Mouse (Mus musculus) ES-Bruce4 (cell line): ENCODE data around the gene Gm11549. TPM values are rescaled to one million over a fixed set of nuclear protein-coding genes. Genes with fewer than 3 reads are reported as not detected.

Experiments
- H3K27ac ChIP-seq: 2 replicates; pipeline ENCODE4 v1.5.1; 2012; ENCODE audit warnings: low read length, inconsistent platforms; ENCODE audit not compliant: insufficient read depth
- H3K27me3 ChIP-seq: 2 replicates; pipeline ENCODE4 v1.6.1; 2012; ENCODE audit warnings: mild to moderate bottlenecking, low read length, inconsistent platforms; ENCODE audit not compliant: control insufficient read depth, poor library complexity, insufficient read depth, severe bottlenecking
- H3K36me3 ChIP-seq: 2 replicates; pipeline ENCODE4 v1.6.1; 2012; ENCODE audit warnings: inconsistent platforms, mild to moderate bottlenecking, low read length, moderate library complexity; ENCODE audit not compliant: control insufficient read depth, poor library complexity, insufficient read depth, severe bottlenecking
- H3K4me1 ChIP-seq: one replicate; pipeline ENCODE4 v1.8.1; 2011; ENCODE audit warnings: low read length; ENCODE audit not compliant: control insufficient read depth, insufficient read depth
- H3K4me3 ChIP-seq: 2 replicates; pipeline ENCODE4 v1.5.1; 2011; ENCODE audit warnings: low read depth, mild to moderate bottlenecking, low read length
- H3K9ac ChIP-seq: 2 replicates; pipeline ENCODE4 v1.6.1; 2012; ENCODE audit warnings: low read depth, mild to moderate bottlenecking, inconsistent platforms; ENCODE audit not compliant: poor library complexity, severe bottlenecking
- H3K9me3 ChIP-seq: replicated peaks from 2 replicates; pipeline ENCODE4 v1.6.1; 2012; ENCODE audit warnings: mild to moderate bottlenecking, low read length, inconsistent platforms; ENCODE audit not compliant: control insufficient read depth, poor library complexity, insufficient read depth, severe bottlenecking
- CTCF ChIP-seq: IDR thresholded peaks from one replicate; pipeline ENCODE4 v1.8.1; 2011; ENCODE audit warnings: low read depth, low read length
- EP300 ChIP-seq: IDR thresholded peaks from 2 replicates; pipeline ENCODE4 v1.6.1; 2011; ENCODE audit warnings: low read depth, low read length; ENCODE audit not compliant: insufficient read depth
- POLR2A ChIP-seq: IDR thresholded peaks from one replicate; pipeline ENCODE4 v1.8.1; 2011; ENCODE audit warnings: low read length; ENCODE audit not compliant: insufficient read depth
- polyA plus RNA-seq: library from polyadenylated mRNA; stranded (reverse); fragments of >200 nt; gene quantifications from 2 replicates; pipeline ENCODE4 v1.2.4, GENCODE M21; 2011; ENCODE audit warnings: low read depth; ENCODE audit not compliant: missing spikeins, insufficient read depth, insufficient read length

Gm11549 gene
- polyA plus RNA-seq, 1 experiment: not detected

GRCm38 (mm10) chr3:36505809-36506735, 15.5 kb downstream of the Gm11549 start:
- H3K4me3 ChIP-seq: no peak overlapping the region
- no peak overlapping the region for H3K9ac ChIP-seq
- H3K27me3 ChIP-seq: no peaks in the 10 kb centered on the region
- TF ChIP-seq POLR2A (no peak), EP300 (peak; percentile 55; the same call in 1 of the 2 replicates), CTCF (no peak)
- no peaks in the 10 kb centered on the region for H3K36me3 ChIP-seq
- no peak overlapping the region for H3K27ac ChIP-seq
- H3K9me3 ChIP-seq: no peaks in the 10 kb centered on the region
- H3K4me1 ChIP-seq: peaks cover 2% of the 10 kb centered on the region

DNA sequence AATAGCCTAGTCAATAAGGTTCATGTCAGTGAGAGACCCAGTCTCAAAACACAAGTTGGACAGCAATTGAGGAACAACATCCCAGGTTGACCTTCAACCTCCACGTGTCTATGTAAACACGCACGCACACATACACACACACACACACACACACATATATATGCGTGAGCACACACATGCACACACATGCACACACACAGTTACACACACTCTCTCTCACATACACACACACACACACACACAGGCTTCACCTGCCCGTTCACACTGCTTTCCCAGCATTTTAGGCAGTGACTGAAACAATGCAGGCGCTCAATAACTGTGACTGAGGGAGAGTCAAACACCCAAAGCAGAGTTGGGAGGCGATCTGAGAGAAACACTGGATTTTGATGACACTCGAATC, 16.3 kb downstream of the Gm11549 start:
- H3K27me3 ChIP-seq: no peaks in the 10 kb centered on the region
- peaks cover 2% of the 10 kb centered on the region for H3K4me1 ChIP-seq
- no peaks in the 10 kb centered on the region for H3K9me3 ChIP-seq
- TF ChIP-seq POLR2A (no peak), EP300 (no peak), CTCF (no peak)
- H3K9ac ChIP-seq: no peak overlapping the region
- no peak overlapping the region for H3K4me3 ChIP-seq
- no peak overlapping the region for H3K27ac ChIP-seq
- H3K36me3 ChIP-seq: no peaks in the 10 kb centered on the region

- Histone ChIP-seq H3K9ac (no peak overlapping the region), H3K36me3 (no peaks in the 10 kb centered on the region), H3K4me1 (no peaks in the 10 kb centered on the region), H3K4me3 (no peak overlapping the region), H3K27ac (no peak overlapping the region), H3K9me3 (no peaks in the 10 kb centered on the region), H3K27me3 (no peaks in the 10 kb centered on the region)
- TF ChIP-seq CTCF (no peak), EP300 (no peak), POLR2A (no peak)
These were observed 20.1 kb downstream of the Gm11549 start for GRCm38 (mm10) chr3:36501546-36501945.

DNA sequence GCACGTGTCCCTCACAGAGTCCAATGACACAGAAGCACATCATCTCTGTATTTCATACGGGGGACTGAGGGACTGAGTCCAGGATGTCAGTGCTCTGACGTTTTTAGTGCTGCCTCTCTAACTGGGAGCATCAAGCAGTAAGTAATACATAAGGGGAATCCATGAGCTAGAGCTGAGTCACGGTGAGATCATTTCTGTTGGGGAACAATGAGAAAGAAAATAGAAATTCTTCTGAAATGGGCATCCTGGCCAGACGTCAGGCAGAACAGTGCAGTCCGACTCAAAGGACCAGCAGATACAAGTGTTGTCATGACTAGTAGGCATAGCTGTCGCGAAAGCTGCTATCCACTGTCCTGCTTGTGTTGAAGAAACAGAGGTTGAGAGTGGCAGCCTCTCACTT, 20.6 kb downstream of the Gm11549 start:
- Histone ChIP-seq H3K4me3 (no peak overlapping the region), H3K4me1 (no peaks in the 10 kb centered on the region), H3K9ac (no peak overlapping the region), H3K27ac (no peak overlapping the region), H3K27me3 (no peaks in the 10 kb centered on the region), H3K9me3 (no peaks in the 10 kb centered on the region), H3K36me3 (no peaks in the 10 kb centered on the region)
- TF ChIP-seq EP300: no peak
- no peak for TF ChIP-seq CTCF
- no peak for TF ChIP-seq POLR2A

GRCm38 (mm10) chr3:36499418-36499817, 22.2 kb downstream of the Gm11549 start:
- no peaks in the 10 kb centered on the region for H3K27me3 ChIP-seq
- H3K27ac ChIP-seq: no peak overlapping the region
- no peaks in the 10 kb centered on the region for H3K36me3 ChIP-seq
- no peaks in the 10 kb centered on the region for H3K9me3 ChIP-seq
- no peaks in the 10 kb centered on the region for H3K4me1 ChIP-seq
- no peak overlapping the region for H3K9ac ChIP-seq
- TF ChIP-seq EP300: no peak
- TF ChIP-seq POLR2A: no peak
- TF ChIP-seq CTCF: no peak
- H3K4me3 ChIP-seq: no peak overlapping the region

GRCm38 (mm10) chr3:36498224-36498623, 23.4 kb downstream of the Gm11549 start:
- Histone ChIP-seq H3K9me3 (no peaks in the 10 kb centered on the region), H3K27ac (no peak overlapping the region), H3K27me3 (no peaks in the 10 kb centered on the region), H3K36me3 (no peaks in the 10 kb centered on the region), H3K4me3 (no peak overlapping the region), H3K4me1 (no peaks in the 10 kb centered on the region), H3K9ac (no peak overlapping the region)
- no peak for TF ChIP-seq EP300
- TF ChIP-seq POLR2A: no peak
- TF ChIP-seq CTCF: no peak
